Mouse (Mus musculus) lung, postnatal 0 days (tissue): Measurements from ENCODE around the gene Bckdha.

Experiments
- CTCF ChIP-seq: IDR thresholded peaks from 2 replicates; pipeline ENCODE4 v1.5.1; 2016; ENCODE audit warnings: antibody characterized with exemption, mild to moderate bottlenecking
- EP300 ChIP-seq: IDR thresholded peaks from 2 replicates; pipeline ENCODE4 v1.6.1; 2016; ENCODE audit warnings: antibody characterized with exemption, mild to moderate bottlenecking, control low read depth

- TF ChIP-seq EP300 = no peak
- no peak for TF ChIP-seq CTCF
These were observed 35.3 kb upstream of the Bckdha start for GRCm38 (mm10) chr7:25694104-25694503.
